Mouse (Mus musculus) lung, postnatal 0 days (tissue): ENCODE data around the gene Ppp1r9a. TPM values are rescaled to one million over a fixed set of nuclear protein-coding genes. Genes with fewer than 3 reads are reported as not detected.

ENCODE experiments used
- ATAC-seq: fragments of 200-750 bp; cut with Nextera tagmentation; 2 replicates; pipeline ENCODE4 v1.8.0; 2017; ENCODE audit warnings: moderate library complexity
- DNase-seq: peaks from one replicate; pipeline ENCODE4 v3.0.0-alpha.2; 2016; ENCODE audit warnings: low spot score
- H3K27ac ChIP-seq: fragments of 300-500 bp; sonication (generic); 2 replicates; pipeline ENCODE4 v1.5.1; 2014; ENCODE audit warnings: antibody characterized with exemption, mild to moderate bottlenecking, low read length, mixed read lengths
- H3K27me3 ChIP-seq: fragments of 300-500 bp; sonication (generic); replicated peaks from 2 replicates; pipeline ENCODE4 v1.6.1; 2014; ENCODE audit warnings: low read length, mixed read lengths; ENCODE audit not compliant: insufficient read depth
- H3K36me3 ChIP-seq: fragments of 300-500 bp; sonication (generic); 2 replicates; pipeline ENCODE4 v1.6.1; 2014; ENCODE audit warnings: low read length, mixed read lengths; ENCODE audit not compliant: insufficient read depth
- H3K4me1 ChIP-seq: fragments of 300-500 bp; sonication (generic); 2 replicates; pipeline ENCODE4 v1.6.1; 2014; ENCODE audit warnings: antibody characterized with exemption, low read depth, low read length, mixed read lengths; ENCODE audit not compliant: insufficient read depth
- H3K4me2 ChIP-seq: fragments of 300-500 bp; sonication (generic); replicated peaks from 2 replicates; pipeline ENCODE4 v1.6.1; 2014; ENCODE audit warnings: low read depth, mild to moderate bottlenecking, low read length, moderate library complexity, mixed read lengths
- H3K4me3 ChIP-seq: fragments of 300-500 bp; sonication (generic); 2 replicates; pipeline ENCODE4 v1.5.1; 2014; ENCODE audit warnings: low read depth, low read length
- H3K9ac ChIP-seq: fragments of 300-500 bp; sonication (generic); replicated peaks from 2 replicates; pipeline ENCODE4 v1.6.1; 2014; ENCODE audit warnings: low read depth, mild to moderate bottlenecking
- H3K9me3 ChIP-seq: fragments of 300-500 bp; sonication (generic); 2 replicates; pipeline ENCODE4 v1.6.1; 2016; ENCODE audit warnings: low read length, mixed read lengths
- CTCF ChIP-seq: IDR thresholded peaks from 2 replicates; pipeline ENCODE4 v1.5.1; 2016; ENCODE audit warnings: antibody characterized with exemption, mild to moderate bottlenecking
- EP300 ChIP-seq: IDR thresholded peaks from 2 replicates; pipeline ENCODE4 v1.6.1; 2016; ENCODE audit warnings: antibody characterized with exemption, mild to moderate bottlenecking, control low read depth
- WGBS: fragments of 180-500 bp; shearing (Covaris S2); extraction: QIAGEN DNeasy Blood & Tissue Kit; methylation state at CpG from one replicate; pipeline ENCODE4 v1.1.7; 2014; 5-methylcytosine and 5-hydroxymethylcytosine counted together
- polyA plus RNA-seq: library from polyadenylated mRNA; unstranded; fragments of >200 nt; fragmentation: Nextera tagmentation; extraction: Ambion mirVana; gene quantifications from 2 replicates; pipeline ENCODE4 v1.2.1, GENCODE M21; 2015

The Ppp1r9a gene
- polyA plus RNA-seq, 1 experiment from 2014 or later, result 11.2 TPM

GRCm38 (mm10) chr6:5081099-5081498, 178.4 kb downstream of the Ppp1r9a start:
- 35% methylated on average over 8 of the region's 8 CpGs for WGBS
- ATAC-seq (no peak), DNase-seq (no peak)
- Histone ChIP-seq H3K4me1 (no peaks in the 10 kb centered on the region), H3K4me3 (no peak overlapping the region), H3K36me3 (no peaks in the 10 kb centered on the region), H3K27ac (no peak overlapping the region), H3K9ac (no peak overlapping the region), H3K9me3 (no peaks in the 10 kb centered on the region), H3K4me2 (no peak overlapping the region), H3K27me3 (no peaks in the 10 kb centered on the region)
- TF ChIP-seq EP300 (no peak), CTCF (no peak)

GRCm38 (mm10) chr6:5082144-5082543, 179.4 kb downstream of the Ppp1r9a start:
- DNase-seq (no peak), ATAC-seq (no peak)
- Histone ChIP-seq H3K4me1 (no peaks in the 10 kb centered on the region), H3K9ac (no peak overlapping the region), H3K27ac (no peak overlapping the region), H3K27me3 (no peaks in the 10 kb centered on the region), H3K36me3 (no peaks in the 10 kb centered on the region), H3K9me3 (no peaks in the 10 kb centered on the region), H3K4me3 (no peak overlapping the region), H3K4me2 (no peak overlapping the region)
- no peak for TF ChIP-seq CTCF
- TF ChIP-seq EP300, result no peak

DNA sequence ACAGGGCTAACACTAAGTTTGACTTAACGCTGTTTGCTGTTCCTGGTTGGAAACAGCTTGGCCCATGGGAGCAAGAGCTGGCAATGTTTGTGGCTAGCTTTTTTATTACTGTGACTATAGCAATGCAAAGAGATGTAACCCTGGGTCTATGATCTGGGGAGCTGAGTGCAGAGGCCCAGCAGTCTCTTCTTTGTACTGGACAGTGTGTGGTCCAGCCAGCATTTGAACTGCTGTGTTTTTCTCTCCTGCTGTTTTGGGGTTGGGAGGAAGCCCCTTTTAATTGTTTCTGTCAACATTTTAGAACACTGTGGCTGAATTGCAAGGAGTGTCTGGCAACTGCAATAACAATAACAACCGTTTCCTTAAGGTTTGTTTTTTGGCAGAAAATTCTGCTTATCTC, 180.0 kb downstream of the Ppp1r9a start:
- DNase-seq, result no peak

DNA sequence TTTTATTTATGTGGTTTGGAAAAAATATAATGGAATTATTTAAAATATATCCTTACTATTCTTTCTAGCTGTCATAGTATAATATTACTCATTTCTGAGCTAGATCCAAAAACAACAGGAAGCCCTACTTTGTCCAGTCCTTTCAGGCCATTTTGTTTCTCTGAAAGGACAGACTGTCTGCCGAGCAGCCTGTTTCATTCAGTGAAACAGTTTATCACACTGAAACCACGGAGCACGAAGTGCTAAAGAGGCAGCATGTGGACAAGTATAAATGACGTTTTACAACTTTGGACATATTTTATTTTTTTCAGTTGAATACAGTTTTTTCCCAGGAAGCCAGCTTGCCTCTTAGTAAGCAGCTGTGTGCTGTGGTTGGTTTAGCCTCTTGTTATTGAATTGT, 181.2 kb downstream of the Ppp1r9a start:
- Histone ChIP-seq H3K4me2 (no peak overlapping the region), H3K4me3 (no peak overlapping the region), H3K27me3 (no peaks in the 10 kb centered on the region), H3K9me3 (no peaks in the 10 kb centered on the region), H3K9ac (no peak overlapping the region), H3K4me1 (no peaks in the 10 kb centered on the region), H3K27ac (no peak overlapping the region), H3K36me3 (no peaks in the 10 kb centered on the region)
- ATAC-seq (no peak), DNase-seq (peak; percentile 23)
- TF ChIP-seq CTCF (no peak), EP300 (no peak)
- 44% methylated on average over 4 of the region's 4 CpGs for WGBS

More for the DNA sequence above, 180.0 kb downstream of the Ppp1r9a start:
- Histone ChIP-seq H3K4me1 (no peaks in the 10 kb centered on the region), H3K9ac (no peak overlapping the region), H3K4me3 (no peak overlapping the region), H3K27ac (no peak overlapping the region), H3K36me3 (no peaks in the 10 kb centered on the region), H3K27me3 (no peaks in the 10 kb centered on the region), H3K9me3 (no peaks in the 10 kb centered on the region), H3K4me2 (no peak overlapping the region)
- WGBS, result 54% methylated on average over 2 of the region's 2 CpGs
- ATAC-seq, result no peak
- TF ChIP-seq EP300 (no peak), CTCF (no peak)

DNA sequence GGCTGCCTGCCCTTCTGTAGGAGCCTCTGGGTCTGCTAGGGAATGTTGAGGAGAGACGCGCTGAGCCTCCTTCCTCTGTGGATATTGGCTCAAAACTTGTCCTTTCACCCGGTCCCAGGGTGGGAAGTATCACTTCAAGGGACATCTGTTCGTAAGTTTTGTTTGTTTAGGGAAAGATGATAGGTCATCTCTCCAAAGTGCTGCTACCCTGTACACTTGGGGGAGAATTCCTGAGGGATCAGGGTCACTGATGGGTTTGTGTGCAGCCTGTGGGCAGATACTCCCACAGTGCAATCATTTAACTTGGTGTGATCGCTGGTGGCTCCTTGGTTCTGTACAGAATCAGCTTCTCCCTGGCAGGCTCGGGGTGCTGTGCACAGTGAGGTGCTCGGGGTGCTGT, 189.2 kb downstream of the Ppp1r9a start:
- no peak for ATAC-seq
- no peak overlapping the region for H3K4me3 ChIP-seq
- WGBS, result 67% methylated on average over 7 of the region's 7 CpGs

GRCm38 (mm10) chr6:5092795-5093194, 190.1 kb downstream of the Ppp1r9a start:
- Histone ChIP-seq H3K4me2 (no peak overlapping the region), H3K36me3 (no peaks in the 10 kb centered on the region), H3K9me3 (no peaks in the 10 kb centered on the region), H3K4me3 (no peak overlapping the region), H3K27me3 (no peaks in the 10 kb centered on the region), H3K27ac (peak overlapping the region; percentile 33; the same call in 1 of the 2 replicates), H3K4me1 (no peaks in the 10 kb centered on the region), H3K9ac (no peak overlapping the region)
- 81% methylated on average over 4 of the region's 4 CpGs for WGBS
- DNase-seq (no peak), ATAC-seq (no peak)
- no peak for TF ChIP-seq CTCF
- no peak for TF ChIP-seq EP300

More for the DNA sequence above, 189.2 kb downstream of the Ppp1r9a start:
- H3K4me1 ChIP-seq, result no peaks in the 10 kb centered on the region
- DNase-seq, result no peak
- H3K9ac ChIP-seq, result no peak overlapping the region
- H3K27me3 ChIP-seq, result no peaks in the 10 kb centered on the region
- TF ChIP-seq EP300 (no peak), CTCF (no peak)
- no peak overlapping the region for H3K4me2 ChIP-seq
- H3K36me3 ChIP-seq, result no peaks in the 10 kb centered on the region
- no peaks in the 10 kb centered on the region for H3K9me3 ChIP-seq
- no peak overlapping the region for H3K27ac ChIP-seq

DNA sequence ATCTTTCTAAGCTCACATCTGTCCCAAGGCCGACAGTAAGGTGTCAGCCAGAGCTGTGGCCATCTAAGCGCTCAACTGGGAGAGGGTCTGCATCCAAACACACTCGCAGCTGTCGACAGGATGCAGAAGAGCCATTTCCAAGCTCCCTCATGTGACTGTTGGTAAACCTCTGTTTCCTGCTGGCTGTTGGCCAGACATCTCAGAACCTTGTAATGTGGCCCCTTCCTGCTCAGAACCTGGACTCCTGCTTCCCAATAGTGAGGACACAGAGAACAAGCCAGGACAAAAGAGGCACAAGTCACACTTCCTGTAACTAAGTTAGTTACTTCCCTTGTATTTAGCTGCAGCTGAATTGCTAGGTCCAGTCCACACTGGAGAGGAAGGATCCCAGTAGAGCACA, 190.8 kb downstream of the Ppp1r9a start:
- TF ChIP-seq EP300, result peak; percentile 40
- TF ChIP-seq CTCF, result no peak
- H3K4me3 ChIP-seq, result no peak overlapping the region
- no peak overlapping the region for H3K9ac ChIP-seq
- H3K4me1 ChIP-seq, result no peaks in the 10 kb centered on the region
- ATAC-seq (peak; percentile 87), DNase-seq (peak; percentile 64)
- no peaks in the 10 kb centered on the region for H3K27me3 ChIP-seq
- peak overlapping the region; percentile 33; the same call in 1 of the 2 replicates for H3K27ac ChIP-seq
- H3K36me3 ChIP-seq, result no peaks in the 10 kb centered on the region
- 43% methylated on average over 4 of the region's 4 CpGs for WGBS
- no peak overlapping the region for H3K4me2 ChIP-seq
- H3K9me3 ChIP-seq, result no peaks in the 10 kb centered on the region
